Comparison of ENCODE assay signal across 8 mouse cellular contexts in the genomic region with DNA sequence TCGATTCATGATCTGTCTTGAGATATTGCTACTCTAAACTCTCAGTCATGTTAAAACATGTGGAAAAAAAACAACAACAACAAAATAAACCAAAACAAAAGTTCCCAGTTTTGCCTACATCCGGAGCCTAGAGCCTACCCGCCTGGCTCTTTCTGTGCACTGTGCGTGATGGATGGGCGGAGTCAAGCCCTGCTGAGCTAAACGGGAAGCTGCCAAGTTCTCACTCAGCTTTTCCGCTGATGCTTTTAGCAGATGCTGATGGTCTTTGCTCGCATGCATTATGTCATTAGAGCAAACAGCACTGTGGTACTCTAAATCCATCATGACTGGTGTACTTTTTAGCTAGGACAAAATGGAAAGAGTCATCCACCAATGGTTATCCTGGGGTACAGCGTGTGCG. TPM values are rescaled to one million over a fixed set of nuclear protein-coding genes. Genes with fewer than 3 reads are reported as not detected.
A peak's percentile ranks its signal among the peaks of the same experiment; 100 is the strongest.
DNase-seq lines count a peak whose midpoint lies in the region; ATAC-seq lines count a peak whose summit lies in the region.

No protein-coding gene starts in this region.

- ATAC-seq in inflammation-experienced regulatory T-cells, adult 6 months, result peak; percentile 41
- ATAC-seq in megakaryocyte-erythroid progenitor cell, adult 5-6 weeks (replicated peaks; ENCODE audit: low FRiP score, low TSS enrichment, poor library complexity, severe bottlenecking), result peak; percentile 68; the same call in 1 of the 2 replicates

- DNase-seq in cerebellum, postnatal 25 days, result peak; percentile 5 to 17
- no peak for DNase-seq in cerebellum, adult 8-10 months
- DNase-seq in embryo, embryonic 10 days (ENCODE audit: low spot score), result peak; percentile 76
- DNase-seq in heart, adult 11 months, result peak; percentile 95
- DNase-seq in ovary, postnatal 10 days (ENCODE audit: low spot score), result no peak
- no peak for DNase-seq in ovary, adult 18-20 months (ENCODE audit: low spot score)

RNA-seq across cellular contexts. Expression of a gene that starts 20.6 kb away (rescaled TPM):
- polyA plus RNA-seq in inflammation-experienced regulatory T-cells, adult 6 months (2017; shearing (Covaris generic)), result 1 to 10 TPM; 4.6 to 8.1 (median 6.4) TPM
- 11.7 and 17.2 TPM in 2 replicates for total RNA-seq in megakaryocyte-erythroid progenitor cell, adult 5-6 weeks (2014; fragmentation: Nextera tagmentation)
- total RNA-seq in megakaryocyte-erythroid progenitor cell, adult 5-6 weeks (2017), result 16.6 and 17.2 TPM in 2 replicates

RNA-seq across cellular contexts. Expression of a gene that starts 48.6 kb away (rescaled TPM):
- 1 to 10 TPM; 2.2 to 6.3 (median 5.8) TPM for polyA plus RNA-seq in inflammation-experienced regulatory T-cells, adult 6 months (2017; shearing (Covaris generic))
- 39.3 and 45.6 TPM in 2 replicates for total RNA-seq in megakaryocyte-erythroid progenitor cell, adult 5-6 weeks (2014; fragmentation: Nextera tagmentation)
- 56.3 and 64.4 TPM in 2 replicates for total RNA-seq in megakaryocyte-erythroid progenitor cell, adult 5-6 weeks (2017)

Comparison
In these comparisons a context has a peak if more than half of its experiments do, and no peak if none do; other contexts are left out.
1. DNase-seq: peak in cerebellum, postnatal 25 days (2 of 2), embryo, embryonic 10 days (single experiment) and heart, adult 11 months (single experiment); none in cerebellum, adult 8-10 months (single experiment), ovary, postnatal 10 days (single experiment) and ovary, adult 18-20 months (single experiment).